Mouse (Mus musculus) MN1 (cell line): ENCODE measurements around the gene Ldlrad1.
A peak's percentile ranks its signal among the peaks of the same experiment; 100 is the strongest.

Experiments
- DNase-seq: peaks from one replicate; pipeline ENCODE4 v3.0.0-alpha.2; 2016; ENCODE audit warnings: low spot score

Gene Ldlrad1

GRCm38 (mm10) chr4:107208880-107209279 lies at the start of gene Ldlrad1:
Gene Ldlrad1 (plus strand): TSS chr4:107209180.
- no peak for DNase-seq

GRCm38 (mm10) chr4:107160181-107160580 lies 48.8 kb upstream of the Ldlrad1 start:
- DNase-seq = no peak

GRCm38 (mm10) chr4:107163341-107163740 lies 45.6 kb upstream of the Ldlrad1 start:
- no peak for DNase-seq

- DNase-seq = peak; percentile 72
These were observed 45.0 kb upstream of the Ldlrad1 start for GRCm38 (mm10) chr4:107163756-107164587.

- DNase-seq = no peak
These were observed 42.3 kb upstream of the Ldlrad1 start for GRCm38 (mm10) chr4:107166700-107167099.

GRCm38 (mm10) chr4:107167798-107168197 lies 41.2 kb upstream of the Ldlrad1 start:
- DNase-seq = no peak

GRCm38 (mm10) chr4:107177506-107177905 lies 31.5 kb upstream of the Ldlrad1 start:
- DNase-seq = no peak

- DNase-seq = peak; percentile 89
These were observed 30.7 kb upstream of the Ldlrad1 start, which contains the start of gene Tmem59 for GRCm38 (mm10) chr4:107178182-107178829. Gene Tmem59 (plus strand): TSS chr4:107178399.

- DNase-seq = peak; percentile 57
These were observed 30.0 kb upstream of the Ldlrad1 start, which contains the start of gene Tceanc2 for GRCm38 (mm10) chr4:107178830-107179490. Gene Tceanc2 (minus strand): TSS chr4:107179116.

- peak; percentile 6 for DNase-seq
These were observed 29.4 kb upstream of the Ldlrad1 start for GRCm38 (mm10) chr4:107179561-107179960.

- DNase-seq = no peak
These were observed 28.2 kb upstream of the Ldlrad1 start for GRCm38 (mm10) chr4:107180746-107181145.

- no peak for DNase-seq
These were observed 27.1 kb upstream of the Ldlrad1 start for GRCm38 (mm10) chr4:107181866-107182265.

- no peak for DNase-seq
These were observed 26.2 kb upstream of the Ldlrad1 start for GRCm38 (mm10) chr4:107182796-107183195.

GRCm38 (mm10) chr4:107183203-107183602 lies 25.8 kb upstream of the Ldlrad1 start:
- no peak for DNase-seq

- no peak for DNase-seq
These were observed 23.3 kb upstream of the Ldlrad1 start for GRCm38 (mm10) chr4:107185703-107186102.

GRCm38 (mm10) chr4:107193841-107194240 lies 15.1 kb upstream of the Ldlrad1 start:
- DNase-seq = no peak

- DNase-seq = no peak
These were observed 12.5 kb upstream of the Ldlrad1 start for GRCm38 (mm10) chr4:107196454-107196853.

- no peak for DNase-seq
These were observed 10.9 kb upstream of the Ldlrad1 start for GRCm38 (mm10) chr4:107198072-107198471.

- DNase-seq = no peak
These were observed 7.2 kb upstream of the Ldlrad1 start for GRCm38 (mm10) chr4:107201779-107202178.

GRCm38 (mm10) chr4:107203001-107203400 lies 6.0 kb upstream of the Ldlrad1 start:
- DNase-seq = no peak

- no peak for DNase-seq
These were observed 2.0 kb upstream of the Ldlrad1 start for GRCm38 (mm10) chr4:107207016-107207415.

GRCm38 (mm10) chr4:107210483-107211097 lies 1.6 kb downstream of the Ldlrad1 start:
- no peak for DNase-seq
